7 mouse cellular contexts compared by ENCODE assay signal in genomic region chr12:39998070-39998852, GRCm38 (mm10). TPM values are rescaled to one million over a fixed set of nuclear protein-coding genes. Genes with fewer than 3 reads are reported as not detected.
DNase-seq lines count a peak whose midpoint lies in the region; ATAC-seq lines count a peak whose summit lies in the region.

No protein-coding gene starts in this region.

- H3K27me3 ChIP-seq in forebrain, embryonic 13.5 days: peaks cover 18% of the 10 kb centered on the region; the same call in 1 of the 2 replicates
- H3K27me3 ChIP-seq in hindbrain, embryonic 15.5 days: no peaks in the 10 kb centered on the region

- peak overlapping the region; percentile 10 for H3K27ac ChIP-seq in brown adipose tissue, adult 24 weeks (replicated peaks; ENCODE audit: low read depth, low read length)
- no peak overlapping the region for H3K27ac ChIP-seq in forebrain, embryonic 13.5 days
- H3K27ac ChIP-seq in hindbrain, embryonic 15.5 days (replicated peaks): 0 out of 2 replicates have a peak overlapping the region, but pooled peaks have one; percentile 42

- 0 out of 2 replicates have a peak overlapping the region, but pooled peaks have one; percentile 0 for H3K4me2 ChIP-seq in forebrain, embryonic 13.5 days
- H3K4me2 ChIP-seq in hindbrain, embryonic 15.5 days: 0 out of 2 replicates have a peak overlapping the region, but pooled peaks have one; percentile 4

- 7% methylated on average over 9 of the region's 9 CpGs for WGBS in forebrain, embryonic 13.5 days
- 21% methylated on average over 9 of the region's 9 CpGs for WGBS in hindbrain, embryonic 15.5 days

- peaks cover 8% of the 10 kb centered on the region for H3K4me1 ChIP-seq in brown adipose tissue, adult 24 weeks (ENCODE audit: control insufficient read depth, insufficient read depth, insufficient read length, low read length)
- peaks cover 15% of the 10 kb centered on the region for H3K4me1 ChIP-seq in forebrain, embryonic 13.5 days
- peaks cover 12% of the 10 kb centered on the region for H3K4me1 ChIP-seq in hindbrain, embryonic 15.5 days (replicated peaks)

- DNase-seq in mesoderm, embryonic 11.5 days (ENCODE audit: low read depth, low spot score): peak; percentile 49
- no peak for DNase-seq in layer of hippocampus, postnatal 10 days (ENCODE audit: low spot score in 2 of 2)
- DNase-seq in right cerebral cortex, postnatal 4 days: no peak
- no peak for DNase-seq in thymus, postnatal 14 days

- no peaks in the 10 kb centered on the region for H3K36me3 ChIP-seq in forebrain, embryonic 13.5 days (ENCODE audit: poor library complexity, severe bottlenecking)
- H3K36me3 ChIP-seq in hindbrain, embryonic 15.5 days: no peaks in the 10 kb centered on the region

- H3K9ac ChIP-seq in forebrain, embryonic 13.5 days: no peak overlapping the region
- H3K9ac ChIP-seq in hindbrain, embryonic 15.5 days: no peak overlapping the region

- no peaks in the 10 kb centered on the region for H3K9me3 ChIP-seq in forebrain, embryonic 13.5 days (replicated peaks)
- no peaks in the 10 kb centered on the region for H3K9me3 ChIP-seq in hindbrain, embryonic 15.5 days

- no peak overlapping the region for H3K4me3 ChIP-seq in brown adipose tissue, adult 24 weeks (ENCODE audit: insufficient read depth, low read depth, low read length)
- no peak overlapping the region for H3K4me3 ChIP-seq in forebrain, embryonic 13.5 days
- no peak overlapping the region for H3K4me3 ChIP-seq in hindbrain, embryonic 15.5 days

- ATAC-seq in forebrain, embryonic 13.5 days: peak; percentile 91
- ATAC-seq in hindbrain, embryonic 15.5 days (ENCODE audit: low FRiP score, low read depth): peak; percentile 73; the same call in 1 of the 2 replicates

RNA-seq across cellular contexts. Expression of gene Arl4a, which starts 39.6 kb away (rescaled TPM):
- 184 and 204 TPM in 2 replicates for polyA plus RNA-seq in brown adipose tissue, adult 24 weeks (2012; ENCODE audit: insufficient read depth, insufficient read length, missing spikeins)
- 65.0 and 69.9 TPM in 2 replicates for polyA plus RNA-seq in forebrain, embryonic 13.5 days (2015; fragmentation: Nextera tagmentation; extraction: Ambion mirVana)
- 101 and 105 TPM in 2 replicates for polyA plus RNA-seq in hindbrain, embryonic 15.5 days (2015; fragmentation: Nextera tagmentation; extraction: Ambion mirVana)
- total RNA-seq in layer of hippocampus, postnatal 10 days (2021): 10 to 100 TPM; 50.1 to 50.2 TPM
